Mouse (Mus musculus) hindbrain, embryonic 10.5 days (tissue): ENCODE measurements around the gene Hivep2. TPM values are rescaled to one million over a fixed set of nuclear protein-coding genes. Genes with fewer than 3 reads are reported as not detected.
A peak's percentile ranks its signal among the peaks of the same experiment; 100 is the strongest.

Source experiments
- DNase-seq: peaks from one replicate; pipeline ENCODE4 v3.0.0-alpha.2; 2017; ENCODE audit warnings: low spot score
- H3K27ac ChIP-seq: fragments of 300-500 bp; sonication (generic); 2 replicates; pipeline ENCODE4 v1.5.1; 2016; ENCODE audit warnings: mild to moderate bottlenecking, moderate library complexity
- H3K27me3 ChIP-seq: fragments of 300-500 bp; sonication (generic); 2 replicates; pipeline ENCODE4 v1.6.1; 2016; ENCODE audit warnings: mild to moderate bottlenecking; ENCODE audit not compliant: poor library complexity, insufficient read depth, severe bottlenecking
- H3K36me3 ChIP-seq: fragments of 300-500 bp; sonication (generic); 2 replicates; pipeline ENCODE4 v1.6.1; 2016; ENCODE audit warnings: mild to moderate bottlenecking, moderate library complexity
- H3K4me1 ChIP-seq: fragments of 300-500 bp; sonication (generic); replicated peaks from 2 replicates; pipeline ENCODE4 v1.6.1; 2016; ENCODE audit warnings: mild to moderate bottlenecking
- H3K4me3 ChIP-seq: fragments of 300-500 bp; sonication (generic); 2 replicates; pipeline ENCODE4 v1.5.1; 2016; ENCODE audit warnings: mild to moderate bottlenecking, moderate library complexity
- H3K9me3 ChIP-seq: fragments of 300-500 bp; sonication (generic); 2 replicates; pipeline ENCODE4 v1.6.1; 2016; ENCODE audit warnings: mild to moderate bottlenecking, moderate library complexity
- WGBS: fragments of 180-500 bp; shearing (Covaris S2); methylation state at CpG from one replicate; pipeline ENCODE4 v1.1.7; 2016; 5-methylcytosine and 5-hydroxymethylcytosine counted together
- polyA plus RNA-seq: library from polyadenylated mRNA; unstranded; fragments of >200 nt; fragmentation: Nextera tagmentation; extraction: Ambion mirVana; gene quantifications from 2 replicates; pipeline ENCODE4 v1.2.1, GENCODE M21; 2016

Gene Hivep2
- polyA plus RNA-seq, 1 experiment from 2014 or later, result 1.2 TPM

- Histone ChIP-seq H3K27me3 (no peaks in the 10 kb centered on the region), H3K36me3 (no peaks in the 10 kb centered on the region), H3K27ac (no peak overlapping the region), H3K4me3 (no peak overlapping the region), H3K9me3 (no peaks in the 10 kb centered on the region), H3K4me1 (peaks cover 24% of the 10 kb centered on the region)
- no peak for DNase-seq
- 49% methylated on average over 13 of the region's 13 CpGs for WGBS
These were observed 50.6 kb downstream of the Hivep2 start for GRCm38 (mm10) chr10:14016287-14016970.

- WGBS, result 68% methylated on average over 2 of the region's 2 CpGs
These were observed 51.5 kb downstream of the Hivep2 start for GRCm38 (mm10) chr10:14017338-14017737.

GRCm38 (mm10) chr10:14017822-14018364, 52.0 kb downstream of the Hivep2 start:
- no peaks in the 10 kb centered on the region for H3K9me3 ChIP-seq
- 6% methylated on average over 12 of the region's 12 CpGs for WGBS
- peak; percentile 27 for DNase-seq
- no peaks in the 10 kb centered on the region for H3K27me3 ChIP-seq
- H3K4me3 ChIP-seq, result peak overlapping the region; percentile 31
- peaks cover 24% of the 10 kb centered on the region for H3K4me1 ChIP-seq
- H3K27ac ChIP-seq, result peak overlapping the region; percentile 72
- H3K36me3 ChIP-seq, result no peaks in the 10 kb centered on the region

More at GRCm38 (mm10) chr10:14017338-14017737, 51.5 kb downstream of the Hivep2 start:
- Histone ChIP-seq H3K9me3 (no peaks in the 10 kb centered on the region), H3K36me3 (no peaks in the 10 kb centered on the region), H3K27ac (no peak overlapping the region), H3K4me3 (no peak overlapping the region), H3K4me1 (peaks cover 24% of the 10 kb centered on the region), H3K27me3 (no peaks in the 10 kb centered on the region)
- no peak for DNase-seq

GRCm38 (mm10) chr10:14018672-14019071, 52.8 kb downstream of the Hivep2 start:
- Histone ChIP-seq H3K9me3 (no peaks in the 10 kb centered on the region), H3K27me3 (no peaks in the 10 kb centered on the region), H3K36me3 (no peaks in the 10 kb centered on the region), H3K27ac (no peak overlapping the region), H3K4me1 (peaks cover 24% of the 10 kb centered on the region), H3K4me3 (no peak overlapping the region)
- WGBS, result 35% methylated on average over 7 of the region's 7 CpGs
- no peak for DNase-seq

GRCm38 (mm10) chr10:14019198-14019597, 53.3 kb downstream of the Hivep2 start:
- H3K27ac ChIP-seq, result no peak overlapping the region
- H3K36me3 ChIP-seq, result no peaks in the 10 kb centered on the region
- no peaks in the 10 kb centered on the region for H3K27me3 ChIP-seq
- 54% methylated on average over 3 of the region's 3 CpGs for WGBS
- no peaks in the 10 kb centered on the region for H3K9me3 ChIP-seq
- peaks cover 24% of the 10 kb centered on the region for H3K4me1 ChIP-seq
- DNase-seq, result no peak
- no peak overlapping the region for H3K4me3 ChIP-seq

GRCm38 (mm10) chr10:14020253-14020652, 54.4 kb downstream of the Hivep2 start:
- Histone ChIP-seq H3K4me3 (no peak overlapping the region), H3K4me1 (peaks cover 24% of the 10 kb centered on the region), H3K27ac (no peak overlapping the region), H3K36me3 (no peaks in the 10 kb centered on the region), H3K9me3 (no peaks in the 10 kb centered on the region), H3K27me3 (no peaks in the 10 kb centered on the region)
- no peak for DNase-seq
- 53% methylated on average over 7 of the region's 7 CpGs for WGBS

- Histone ChIP-seq H3K27ac (no peak overlapping the region), H3K9me3 (no peaks in the 10 kb centered on the region), H3K27me3 (no peaks in the 10 kb centered on the region), H3K36me3 (no peaks in the 10 kb centered on the region), H3K4me1 (peaks cover 6% of the 10 kb centered on the region), H3K4me3 (no peak overlapping the region)
- DNase-seq, result no peak
- 92% methylated on average over 7 of the region's 7 CpGs for WGBS
These were observed 59.1 kb downstream of the Hivep2 start for GRCm38 (mm10) chr10:14024971-14025370.

GRCm38 (mm10) chr10:14027751-14028150, 61.9 kb downstream of the Hivep2 start:
- WGBS, result 61% methylated on average over 1 of the region's 1 CpGs
- DNase-seq, result no peak
- Histone ChIP-seq H3K4me1 (no peaks in the 10 kb centered on the region), H3K9me3 (no peaks in the 10 kb centered on the region), H3K27ac (no peak overlapping the region), H3K4me3 (no peak overlapping the region), H3K36me3 (no peaks in the 10 kb centered on the region), H3K27me3 (no peaks in the 10 kb centered on the region)

GRCm38 (mm10) chr10:14028956-14029355, 63.1 kb downstream of the Hivep2 start:
- Histone ChIP-seq H3K9me3 (no peaks in the 10 kb centered on the region), H3K27ac (no peak overlapping the region), H3K4me3 (no peak overlapping the region), H3K27me3 (no peaks in the 10 kb centered on the region), H3K4me1 (no peaks in the 10 kb centered on the region), H3K36me3 (no peaks in the 10 kb centered on the region)
- no peak for DNase-seq
- WGBS, result 95% methylated on average over 7 of the region's 7 CpGs

- no peak for DNase-seq
- Histone ChIP-seq H3K27ac (no peak overlapping the region), H3K4me1 (peaks cover 3% of the 10 kb centered on the region; the same call in 1 of the 2 replicates), H3K4me3 (no peak overlapping the region), H3K27me3 (no peaks in the 10 kb centered on the region), H3K36me3 (no peaks in the 10 kb centered on the region), H3K9me3 (no peaks in the 10 kb centered on the region)
- 92% methylated on average over 14 of the region's 14 CpGs for WGBS
These were observed 64.7 kb downstream of the Hivep2 start for GRCm38 (mm10) chr10:14030458-14031035.

- Histone ChIP-seq H3K27me3 (no peaks in the 10 kb centered on the region), H3K9me3 (no peaks in the 10 kb centered on the region), H3K4me1 (peaks cover 6% of the 10 kb centered on the region; the same call in 1 of the 2 replicates), H3K27ac (no peak overlapping the region), H3K4me3 (no peak overlapping the region), H3K36me3 (no peaks in the 10 kb centered on the region)
- 93% methylated on average over 2 of the region's 2 CpGs for WGBS
- DNase-seq, result no peak
These were observed 66.7 kb downstream of the Hivep2 start for GRCm38 (mm10) chr10:14032532-14032931.

- no peak for DNase-seq
- Histone ChIP-seq H3K36me3 (no peaks in the 10 kb centered on the region), H3K4me3 (no peak overlapping the region), H3K27me3 (no peaks in the 10 kb centered on the region), H3K27ac (no peak overlapping the region), H3K9me3 (no peaks in the 10 kb centered on the region), H3K4me1 (peaks cover 6% of the 10 kb centered on the region; the same call in 1 of the 2 replicates)
- 93% methylated on average over 7 of the region's 7 CpGs for WGBS
These were observed 68.2 kb downstream of the Hivep2 start for GRCm38 (mm10) chr10:14034046-14034445.

- no peak overlapping the region for H3K4me3 ChIP-seq
- H3K27ac ChIP-seq, result no peak overlapping the region
- DNase-seq, result no peak
- no peaks in the 10 kb centered on the region for H3K9me3 ChIP-seq
- H3K4me1 ChIP-seq, result peaks cover 6% of the 10 kb centered on the region; the same call in 1 of the 2 replicates
- H3K27me3 ChIP-seq, result no peaks in the 10 kb centered on the region
- H3K36me3 ChIP-seq, result no peaks in the 10 kb centered on the region
- 94% methylated on average over 7 of the region's 7 CpGs for whole genome bisulfite sequencing
These were observed 68.9 kb downstream of the Hivep2 start for GRCm38 (mm10) chr10:14034790-14035189.
